In genomic region chr17:81210389-81210788, GRCm38 (mm10) we compare ENCODE assay signal across 25 mouse cellular contexts.
"Had no signal": no experiment of that assay in that cellular context is flagged by ENCODE, and none has a peak within 500 bp of the region (broad histone marks: within the 10 kb centered on the region; RNA-seq: fewer than 3 reads in every experiment).

No protein-coding gene starts in this region.

- DNase-seq: gastrocnemius, adult 2 months; gastrocnemius, postnatal 10 days; gastrocnemius, postnatal 25 days; heart, adult 18-20 months; heart, postnatal 10 days; heart, postnatal 4 days; kidney, adult 18-20 months; kidney, adult 8-10 months; kidney, postnatal 10 days; kidney, postnatal 25 days; kidney, postnatal 4 days; liver; liver, embryonic 13.5 days had no signal

- ATAC-seq: inflammation-experienced regulatory T-cells, adult 6 months; intestine, embryonic 15.5 days; intestine, postnatal 0 days had no signal

- H3K27ac ChIP-seq: gastrocnemius, adult 2 months; heart, embryonic 10.5 days; hindbrain, embryonic 10.5 days; hindbrain, embryonic 12.5 days; hindbrain, embryonic 15.5 days; intestine, embryonic 15.5 days; layer of hippocampus, adult 2 months; limb, embryonic 10.5 days; limb, embryonic 12.5 days; liver, embryonic 13.5 days had no signal

- H3K9ac ChIP-seq: heart, embryonic 12.5 days; hindbrain, embryonic 12.5 days; hindbrain, embryonic 15.5 days; intestine, embryonic 15.5 days; limb, embryonic 12.5 days; liver, embryonic 13.5 days had no signal

- H3K36me3 ChIP-seq: heart, embryonic 10.5 days; heart, embryonic 12.5 days; hindbrain, embryonic 10.5 days; hindbrain, embryonic 12.5 days; hindbrain, embryonic 15.5 days; intestine, embryonic 15.5 days; limb, embryonic 10.5 days; limb, embryonic 12.5 days; liver, embryonic 13.5 days had no signal

- H3K4me3 ChIP-seq: gastrocnemius, adult 2 months; heart, embryonic 10.5 days; heart, embryonic 12.5 days; hindbrain, embryonic 10.5 days; hindbrain, embryonic 12.5 days; hindbrain, embryonic 15.5 days; intestine, embryonic 15.5 days; layer of hippocampus, adult 2 months; limb, embryonic 10.5 days; limb, embryonic 12.5 days; liver, embryonic 13.5 days had no signal

- H3K4me2 ChIP-seq: heart, embryonic 12.5 days; hindbrain, embryonic 12.5 days; hindbrain, embryonic 15.5 days; intestine, embryonic 15.5 days; limb, embryonic 12.5 days; liver, embryonic 11.5 days; liver, embryonic 13.5 days had no signal

- H3K4me1 ChIP-seq: heart, embryonic 10.5 days; heart, embryonic 12.5 days; hindbrain, embryonic 10.5 days; hindbrain, embryonic 12.5 days; hindbrain, embryonic 15.5 days; intestine, embryonic 15.5 days; limb, embryonic 10.5 days; limb, embryonic 12.5 days; liver, embryonic 13.5 days had no signal

- H3K9me3 ChIP-seq: heart, embryonic 10.5 days; hindbrain, embryonic 15.5 days; intestine, embryonic 15.5 days; limb, embryonic 10.5 days; liver, embryonic 13.5 days had no signal

- H3K27me3 ChIP-seq: heart, embryonic 12.5 days; hindbrain, embryonic 12.5 days; hindbrain, embryonic 15.5 days; intestine, embryonic 15.5 days; limb, embryonic 12.5 days; liver, embryonic 13.5 days had no signal
